Mouse (Mus musculus) heart, postnatal 0 days (tissue): Measurements from ENCODE around the gene Il12rb1. TPM values are rescaled to one million over a fixed set of nuclear protein-coding genes. Genes with fewer than 3 reads are reported as not detected.

ENCODE experiments used
- ATAC-seq: fragments of 200-750 bp; cut with Nextera tagmentation; 2 replicates; pipeline ENCODE4 v1.8.0; 2017; ENCODE audit warnings: low read depth, moderate number of reproducible peaks, moderate library complexity; ENCODE audit not compliant: insufficient read depth
- DNase-seq: peaks from one replicate; pipeline ENCODE4 v3.0.0-alpha.2; 2016; ENCODE audit warnings: low spot score
- H3K27ac ChIP-seq: fragments of 300-500 bp; sonication (generic); 2 replicates; pipeline ENCODE4 v1.5.1; 2014; ENCODE audit warnings: low read depth, mild to moderate bottlenecking
- H3K27me3 ChIP-seq: fragments of 300-500 bp; sonication (generic); 2 replicates; pipeline ENCODE4 v1.6.1; 2014; ENCODE audit warnings: low read length, mixed read lengths; ENCODE audit not compliant: control insufficient read depth, insufficient read depth
- H3K36me3 ChIP-seq: fragments of 300-500 bp; sonication (generic); replicated peaks from 2 replicates; pipeline ENCODE4 v1.6.1; 2014; ENCODE audit warnings: low read length, mixed read lengths; ENCODE audit not compliant: control insufficient read depth, insufficient read depth
- H3K4me1 ChIP-seq: fragments of 300-500 bp; sonication (generic); 2 replicates; pipeline ENCODE4 v1.6.1; 2014; ENCODE audit warnings: antibody characterized with exemption; ENCODE audit not compliant: control insufficient read depth, insufficient read depth
- H3K4me2 ChIP-seq: fragments of 300-500 bp; sonication (generic); 2 replicates; pipeline ENCODE4 v1.6.1; 2014; ENCODE audit warnings: low read depth, mild to moderate bottlenecking, low read length, moderate library complexity
- H3K4me3 ChIP-seq: fragments of 300-500 bp; sonication (generic); 2 replicates; pipeline ENCODE4 v1.5.1; 2014; ENCODE audit warnings: low read depth, low read length
- H3K9ac ChIP-seq: fragments of 300-500 bp; sonication (generic); replicated peaks from 2 replicates; pipeline ENCODE4 v1.6.1; 2014; ENCODE audit warnings: low read depth, low read length, mixed read lengths
- H3K9me3 ChIP-seq: fragments of 300-500 bp; sonication (generic); replicated peaks from 2 replicates; pipeline ENCODE4 v1.6.1; 2016; ENCODE audit warnings: low read length; ENCODE audit not compliant: control insufficient read depth
- CTCF ChIP-seq: IDR thresholded peaks from 2 replicates; pipeline ENCODE4 v1.5.1; 2016; ENCODE audit warnings: antibody characterized with exemption, control low read depth, low read depth
- EP300 ChIP-seq: IDR thresholded peaks from 2 replicates; pipeline ENCODE4 v1.6.1; 2016; ENCODE audit warnings: antibody characterized with exemption, low read depth
- WGBS: fragments of 180-500 bp; shearing (Covaris S2); extraction: QIAGEN DNeasy Blood & Tissue Kit; methylation state at CpG from one replicate; pipeline ENCODE4 v1.1.7; 2014; 5-methylcytosine and 5-hydroxymethylcytosine counted together
- polyA plus RNA-seq: library from polyadenylated mRNA; unstranded; fragments of >200 nt; fragmentation: Nextera tagmentation; extraction: Ambion mirVana; gene quantifications from 2 replicates; pipeline ENCODE4 v1.2.1, GENCODE M21; 2015
- total RNA-seq: library from RNA; depleted of rRNA; stranded (reverse); fragments of >200 nt; gene quantifications from 2 replicates; pipeline ENCODE4 v1.2.3, GENCODE M21; 2014; ENCODE audit warnings: low replicate concordance

The Il12rb1 gene
- total and polyA plus RNA-seq, 2 experiments from 2014 or later: not detected

DNA sequence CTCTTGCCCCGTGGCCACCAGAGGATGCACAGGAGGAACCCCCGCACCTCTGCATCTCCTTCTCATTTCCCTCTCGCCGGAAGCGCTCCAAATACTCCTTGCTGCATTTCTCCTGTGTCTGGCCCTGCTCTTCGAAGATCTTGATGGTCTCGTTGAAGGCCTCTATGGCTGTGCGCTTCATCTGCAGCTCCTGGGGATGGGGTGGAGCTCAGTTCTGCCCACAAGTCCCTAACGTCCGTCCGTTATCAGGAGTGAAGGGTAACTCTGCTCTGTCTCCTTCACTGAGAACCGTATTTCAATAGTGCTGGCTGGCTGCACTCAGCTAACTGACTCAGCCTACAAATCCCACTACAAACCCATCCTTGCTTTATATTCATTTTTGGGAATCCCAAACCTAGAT, 38.4 kb upstream of the Il12rb1 start:
- no peak overlapping the region for H3K9ac ChIP-seq
- no peak for TF ChIP-seq CTCF
- TF ChIP-seq EP300: no peak
- no peak for DNase-seq
- no peaks in the 10 kb centered on the region for H3K9me3 ChIP-seq
- no peak for ATAC-seq
- peaks cover 34% of the 10 kb centered on the region for H3K36me3 ChIP-seq
- H3K4me2 ChIP-seq: no peak overlapping the region
- H3K4me1 ChIP-seq: peaks cover 20% of the 10 kb centered on the region
- 72% methylated on average over 12 of the region's 12 CpGs for WGBS
- H3K27ac ChIP-seq: no peak overlapping the region
- H3K4me3 ChIP-seq: no peak overlapping the region
- H3K27me3 ChIP-seq: no peaks in the 10 kb centered on the region

DNA sequence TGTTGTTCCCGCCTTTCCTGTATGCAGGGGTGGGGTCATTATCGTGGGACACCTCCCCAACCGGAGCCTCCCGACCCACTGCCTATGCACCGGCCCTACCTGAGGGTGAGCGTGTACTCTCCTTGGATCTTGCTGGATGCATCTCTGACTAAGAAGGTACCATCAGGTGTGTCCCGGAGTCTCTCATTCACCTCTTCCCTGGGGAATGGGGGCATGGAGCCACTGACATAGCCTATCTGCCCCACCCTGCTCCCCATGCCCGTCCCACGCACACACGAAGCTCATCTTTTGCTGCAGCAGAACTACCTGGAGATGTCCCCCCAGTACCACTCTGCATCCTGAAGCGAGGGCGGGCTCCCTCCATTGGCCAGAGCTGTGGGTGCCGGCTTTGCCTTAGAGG, 37.5 kb upstream of the Il12rb1 start:
- DNase-seq (no peak), ATAC-seq (no peak)
- H3K4me1 ChIP-seq: peaks cover 26% of the 10 kb centered on the region
- H3K4me2 ChIP-seq: no peak overlapping the region
- TF ChIP-seq CTCF: no peak
- TF ChIP-seq EP300: no peak
- 95% methylated on average over 13 of the region's 13 CpGs for WGBS
- no peaks in the 10 kb centered on the region for H3K9me3 ChIP-seq
- H3K36me3 ChIP-seq: peaks cover 34% of the 10 kb centered on the region
- H3K27ac ChIP-seq: no peak overlapping the region
- no peak overlapping the region for H3K9ac ChIP-seq
- no peaks in the 10 kb centered on the region for H3K27me3 ChIP-seq
- no peak overlapping the region for H3K4me3 ChIP-seq

GRCm38 (mm10) chr8:70771217-70771616, 37.0 kb upstream of the Il12rb1 start:
- Histone ChIP-seq H3K4me1 (peaks cover 26% of the 10 kb centered on the region), H3K36me3 (peaks cover 34% of the 10 kb centered on the region), H3K4me3 (no peak overlapping the region), H3K9ac (no peak overlapping the region), H3K4me2 (no peak overlapping the region), H3K27me3 (no peaks in the 10 kb centered on the region), H3K27ac (no peak overlapping the region), H3K9me3 (no peaks in the 10 kb centered on the region)
- no peak for TF ChIP-seq EP300
- TF ChIP-seq CTCF: no peak
- ATAC-seq: no peak
- WGBS: 86% methylated on average over 7 of the region's 7 CpGs
- DNase-seq: no peak

DNA sequence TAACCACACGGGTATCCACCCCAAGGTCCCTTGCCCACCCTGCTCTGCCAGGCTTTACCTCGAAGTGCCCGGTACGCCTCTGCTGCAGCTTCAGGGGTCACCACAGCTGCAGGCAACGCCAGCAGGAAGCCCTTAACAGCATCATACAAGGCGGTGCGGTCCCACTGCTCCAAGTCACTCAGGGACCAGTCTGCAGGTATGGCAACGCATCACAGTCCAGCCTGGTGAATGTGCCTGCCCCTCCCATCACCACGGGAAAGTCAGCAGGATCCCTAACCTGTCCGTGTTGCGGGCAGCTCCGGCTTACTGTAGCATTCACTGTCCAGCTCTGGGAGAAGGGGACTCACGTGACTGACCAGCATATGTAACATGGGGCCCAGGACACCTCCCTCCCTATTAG, 36.2 kb upstream of the Il12rb1 start:
- Histone ChIP-seq H3K27ac (no peak overlapping the region), H3K27me3 (no peaks in the 10 kb centered on the region), H3K9me3 (no peaks in the 10 kb centered on the region), H3K4me2 (no peak overlapping the region), H3K36me3 (peaks cover 34% of the 10 kb centered on the region), H3K4me1 (peaks cover 18% of the 10 kb centered on the region), H3K4me3 (no peak overlapping the region), H3K9ac (no peak overlapping the region)
- DNase-seq: no peak
- TF ChIP-seq CTCF: no peak
- no peak for TF ChIP-seq EP300
- 94% methylated on average over 13 of the region's 13 CpGs for WGBS
- no peak for ATAC-seq

DNA sequence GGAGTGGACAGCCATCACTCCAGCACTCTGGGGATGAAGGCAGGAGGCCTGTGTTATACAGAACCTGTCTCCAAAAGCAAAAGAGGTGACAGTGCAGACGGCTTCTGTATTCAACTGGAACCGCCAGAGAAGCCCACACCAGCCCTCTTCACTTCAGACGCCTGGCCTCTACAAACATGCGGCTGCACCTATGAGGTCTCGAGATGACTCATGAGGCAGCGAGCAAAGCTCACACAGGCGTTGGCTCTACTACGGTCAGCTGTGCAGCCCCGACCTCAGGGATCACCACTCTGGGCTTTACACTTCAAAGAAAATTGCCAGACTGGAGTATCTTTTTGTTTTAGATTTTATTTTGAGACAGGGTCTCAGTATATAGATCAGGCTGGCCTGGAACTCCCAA, 35.4 kb upstream of the Il12rb1 start:
- WGBS: 78% methylated on average over 9 of the region's 9 CpGs
- TF ChIP-seq EP300: no peak
- no peak for TF ChIP-seq CTCF
- peak overlapping the region; percentile 21 for H3K9ac ChIP-seq

DNA sequence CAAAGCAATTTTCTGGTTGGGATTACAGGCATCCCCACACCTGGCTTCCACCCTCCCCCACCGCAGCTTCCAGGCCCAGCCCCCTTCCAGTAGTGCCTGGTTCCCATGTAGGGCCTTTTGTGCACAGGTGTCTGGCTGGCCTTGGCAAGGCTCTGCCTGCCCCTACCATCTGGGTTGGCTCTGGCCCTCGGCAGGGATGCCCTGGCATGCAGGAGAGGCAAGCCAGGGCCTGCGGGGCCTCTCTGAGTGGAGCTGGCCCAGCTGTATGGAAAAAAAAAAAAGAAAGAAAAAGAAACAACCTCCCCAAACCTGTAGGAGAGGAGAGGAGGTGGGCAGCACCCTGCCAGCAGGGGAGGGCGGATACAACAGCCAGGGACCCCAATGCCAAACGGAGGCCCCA, 34.8 kb upstream of the Il12rb1 start:
- Histone ChIP-seq H3K9ac (peak overlapping the region; percentile 21), H3K27me3 (no peaks in the 10 kb centered on the region), H3K4me1 (peaks cover 26% of the 10 kb centered on the region), H3K4me2 (no peak overlapping the region), H3K9me3 (no peaks in the 10 kb centered on the region), H3K27ac (no peak overlapping the region), H3K36me3 (peaks cover 27% of the 10 kb centered on the region), H3K4me3 (no peak overlapping the region)
- ATAC-seq: no peak
- no peak for DNase-seq
- TF ChIP-seq CTCF: no peak
- no peak for TF ChIP-seq EP300
- 75% methylated on average over 5 of the region's 5 CpGs for WGBS

More for the DNA sequence above, 35.4 kb upstream of the Il12rb1 start:
- H3K27me3 ChIP-seq: no peaks in the 10 kb centered on the region
- peaks cover 31% of the 10 kb centered on the region for H3K36me3 ChIP-seq
- H3K9me3 ChIP-seq: no peaks in the 10 kb centered on the region
- DNase-seq: no peak
- H3K4me3 ChIP-seq: no peak overlapping the region
- no peak overlapping the region for H3K27ac ChIP-seq
- H3K4me2 ChIP-seq: no peak overlapping the region
- H3K4me1 ChIP-seq: peaks cover 23% of the 10 kb centered on the region
- ATAC-seq: no peak
